Mouse (Mus musculus): ENCODE results near the gene Haus3.

The Haus3 gene

GRCm38 (mm10) chr5:34186961-34187391 is 17.6 kb upstream of the Haus3 start:
- DNase-seq (ENCODE audit: low spot score in 2 of 2) = peak in 1 of 2 experiments; percentile 24

DNA sequence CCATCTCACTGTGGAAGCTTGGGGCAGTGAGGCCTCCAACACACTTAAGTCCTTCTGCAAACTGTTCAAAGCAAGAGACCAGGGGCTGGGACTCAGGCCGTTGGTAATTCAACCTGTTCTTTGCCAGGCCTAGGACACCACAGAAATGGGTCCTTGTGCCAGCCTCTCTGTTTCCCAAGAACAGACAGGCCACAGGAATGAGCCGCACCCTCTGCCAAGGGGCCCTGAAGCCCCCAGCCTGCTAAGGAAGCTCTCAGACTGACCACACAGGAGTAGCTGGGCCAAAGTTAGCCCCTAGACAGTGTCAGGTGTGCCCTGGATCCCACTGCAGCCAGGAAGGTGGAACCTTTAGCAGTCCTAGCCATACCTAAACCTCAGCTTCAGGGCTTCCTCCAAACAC is 17.1 kb upstream of the Haus3 start:
- peak in 1 of 2 experiments; percentile 1 for DNase-seq (ENCODE audit: low spot score in 2 of 2)

- DNase-seq (ENCODE audit: low spot score in 2 of 2) = peak in 1 of 2 experiments; percentile 0
Measured at GRCm38 (mm10) chr5:34185791-34186190, 16.5 kb upstream of the Haus3 start.

DNA sequence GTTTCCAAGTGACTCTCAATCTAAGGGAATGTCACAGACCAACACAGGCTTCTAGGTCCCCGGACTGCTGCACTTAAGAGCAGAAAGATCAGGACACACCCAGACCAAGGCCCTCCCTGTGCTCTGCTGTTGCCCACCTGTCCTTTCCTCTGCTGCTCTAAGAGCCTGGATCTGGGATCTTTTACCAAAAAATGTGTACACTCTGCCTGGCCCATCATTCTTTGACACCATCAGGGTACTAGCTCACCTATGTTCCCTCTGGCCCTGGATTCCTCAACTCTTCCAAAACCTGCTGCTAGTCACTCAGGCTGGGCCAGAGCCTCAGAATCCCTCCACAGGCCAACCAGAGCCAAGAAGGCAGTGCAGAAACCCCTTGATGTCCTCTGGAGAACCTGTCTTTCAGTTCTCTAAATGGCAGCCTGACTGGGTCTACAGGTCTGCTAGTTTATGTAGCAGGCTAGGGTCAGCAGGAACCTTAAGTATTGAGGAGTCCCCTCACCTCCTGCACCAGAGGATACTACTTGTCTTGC is 15.8 kb upstream of the Haus3 start:
- DNase-seq (ENCODE audit: low spot score in 2 of 2) = peak in 1 of 2 experiments; percentile 0

- peak in 1 of 2 experiments; percentile 0 for DNase-seq (ENCODE audit: low spot score in 2 of 2)
Measured at GRCm38 (mm10) chr5:34183976-34184375, 14.6 kb upstream of the Haus3 start.

DNA sequence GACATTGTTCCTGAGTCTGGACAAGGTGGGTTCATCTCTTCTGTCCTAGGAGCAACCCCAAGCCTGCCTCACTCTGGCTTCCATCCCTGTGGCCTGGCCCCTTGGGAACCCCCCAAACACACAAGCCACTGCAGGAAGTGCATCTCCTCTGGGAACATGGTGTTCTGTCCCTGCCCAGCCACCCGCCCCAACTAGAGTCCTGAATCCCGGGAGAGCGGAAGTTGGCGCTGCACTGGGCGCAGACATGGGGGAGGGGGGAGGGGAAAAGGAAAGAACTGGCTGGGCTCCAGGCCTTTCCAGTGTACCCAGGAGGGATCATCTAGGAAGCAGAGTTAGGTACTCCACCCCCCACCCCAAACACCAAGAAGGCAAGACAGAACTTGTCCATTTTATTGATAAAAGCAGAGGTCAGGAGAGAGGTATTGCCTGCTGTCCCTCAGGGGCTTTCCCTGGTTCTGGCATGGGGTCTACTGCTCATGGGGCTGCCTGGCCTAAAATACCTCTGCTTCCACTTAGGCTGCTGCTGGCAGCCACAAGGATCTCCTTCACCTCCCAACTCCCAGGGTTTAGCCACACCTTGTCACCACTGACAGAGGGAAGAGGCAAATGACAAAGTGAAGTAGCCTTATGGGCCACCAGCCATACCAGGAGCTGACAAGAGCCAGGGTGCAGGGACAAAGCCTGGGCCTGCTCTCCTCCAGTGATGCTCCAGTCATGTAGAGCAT is 14.0 kb upstream of the Haus3 start:
- peak in 1 of 2 experiments; percentile 10 for DNase-seq (ENCODE audit: low spot score in 2 of 2)

DNA sequence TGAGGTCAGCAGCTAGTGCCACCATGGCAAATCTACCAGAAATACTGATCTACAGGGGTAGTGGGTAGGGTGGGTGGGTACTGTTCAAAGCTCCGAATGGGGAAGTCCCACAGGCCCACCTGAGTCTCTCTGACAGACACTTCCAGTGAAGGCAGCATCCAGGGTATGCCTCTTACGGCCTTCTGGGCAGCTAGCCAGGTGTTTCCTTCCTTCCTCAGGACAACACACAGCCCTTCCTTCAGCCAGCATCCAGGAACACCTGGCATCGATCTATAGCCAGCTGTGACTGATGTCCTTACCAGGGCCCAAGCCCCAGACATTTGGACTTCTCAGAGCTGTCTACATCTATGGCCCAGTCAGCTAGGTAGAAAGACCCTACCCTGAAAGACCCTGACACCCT is 13.2 kb upstream of the Haus3 start:
- DNase-seq (ENCODE audit: low spot score in 2 of 2) = peak in 1 of 2 experiments; percentile 0

- no peak for DNase-seq (ENCODE audit: low spot score in 2 of 2)
Measured at GRCm38 (mm10) chr5:34177821-34178220, 8.5 kb upstream of the Haus3 start.

DNA sequence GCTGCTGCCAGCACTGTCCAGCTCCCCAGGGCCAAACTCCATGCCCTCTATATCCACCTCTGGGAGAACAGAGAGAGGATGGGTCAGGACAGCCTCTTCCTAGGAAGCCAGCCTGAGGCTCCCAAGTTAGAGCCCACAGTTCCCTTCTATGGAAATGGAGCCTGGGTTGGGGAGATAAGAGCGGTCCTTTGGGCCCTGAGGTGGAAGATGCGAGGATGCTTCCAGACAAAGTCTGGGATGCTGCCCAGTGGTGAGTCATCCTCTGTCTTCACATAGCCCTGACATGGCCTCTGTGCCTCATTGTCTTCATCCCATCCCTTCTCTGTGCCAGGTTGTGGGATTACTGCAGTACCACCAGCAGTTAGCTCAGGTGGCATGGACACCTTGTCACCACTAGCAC is 7.8 kb upstream of the Haus3 start:
- DNase-seq (ENCODE audit: low spot score in 2 of 2) = no peak

DNA sequence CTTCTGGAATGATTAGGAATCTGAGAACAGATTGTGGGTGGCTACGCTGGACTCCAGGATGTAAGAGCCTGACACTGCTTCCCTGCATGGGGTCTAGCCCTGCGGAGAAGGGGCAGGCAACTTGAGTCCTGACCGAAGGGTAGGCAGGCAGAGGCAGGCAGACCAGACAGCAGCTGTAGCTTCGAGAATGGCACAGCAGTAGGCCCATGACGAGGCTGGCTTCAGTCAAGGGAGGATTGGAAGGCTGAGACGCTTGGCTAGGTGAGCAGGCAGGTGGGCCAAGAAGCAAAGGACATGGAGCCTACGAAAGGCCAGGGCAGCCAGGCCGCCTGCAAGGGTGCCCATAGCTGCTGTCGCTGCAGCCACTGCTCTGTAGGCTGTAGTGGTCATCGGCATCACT is 7.4 kb upstream of the Haus3 start:
- DNase-seq (ENCODE audit: low spot score in 2 of 2) = no peak

DNA sequence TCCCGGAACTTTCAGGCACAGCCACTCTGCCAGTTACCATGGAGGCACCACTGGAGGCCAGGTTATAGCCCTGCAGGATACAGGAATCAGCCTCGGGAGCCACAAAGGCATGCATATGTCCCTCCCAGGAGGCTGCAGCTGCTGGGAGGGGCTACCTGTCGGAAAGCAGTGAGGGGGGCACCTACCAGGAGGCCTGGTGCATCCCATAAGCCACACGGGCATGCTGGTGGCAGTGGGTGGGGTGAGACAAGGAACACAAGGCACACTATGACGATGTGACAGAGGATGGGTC is 6.0 kb upstream of the Haus3 start:
- no peak for DNase-seq (ENCODE audit: low spot score in 2 of 2)

DNA sequence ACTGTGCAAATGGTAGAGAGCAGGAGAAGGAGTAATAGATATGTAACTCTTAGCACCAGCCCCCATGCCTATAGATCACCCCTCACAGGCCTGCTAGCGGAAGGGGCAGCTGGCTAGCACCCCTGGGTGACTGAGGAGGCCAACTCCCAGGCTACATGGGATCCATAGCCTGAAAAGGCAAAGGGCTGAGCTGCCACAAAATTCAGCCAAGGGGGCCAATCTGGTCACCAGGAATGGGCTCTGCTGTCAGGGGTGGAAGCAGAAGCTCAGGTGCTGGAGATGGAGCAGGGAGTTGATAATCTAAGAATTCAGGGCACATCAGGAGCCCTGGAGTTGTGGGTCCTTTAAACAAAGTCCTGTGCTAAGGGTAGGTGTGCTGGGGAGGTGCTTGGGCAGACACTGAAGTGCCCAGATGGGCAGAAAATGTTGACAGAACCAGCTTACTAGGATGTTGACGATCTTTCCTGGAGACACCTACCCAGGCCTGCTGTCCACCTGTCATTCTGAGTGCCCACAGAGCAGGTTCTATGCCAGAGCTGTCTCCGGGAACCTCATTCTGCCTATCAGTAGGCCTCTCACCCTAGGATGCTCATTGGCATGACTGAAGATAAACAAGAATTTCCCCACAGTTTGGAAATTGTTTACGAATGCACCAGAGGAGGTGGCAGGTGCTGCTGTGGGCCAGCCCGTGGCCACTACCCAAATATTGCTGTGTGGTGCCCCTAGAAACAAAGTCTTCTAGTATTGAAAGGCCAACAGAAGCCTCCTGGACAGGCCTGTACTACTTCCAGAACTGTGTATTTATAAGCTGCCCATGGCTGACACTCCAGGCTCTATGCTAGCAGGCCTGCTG is 5.4 kb upstream of the Haus3 start:
- DNase-seq (ENCODE audit: low spot score in 2 of 2) = no peak

DNA sequence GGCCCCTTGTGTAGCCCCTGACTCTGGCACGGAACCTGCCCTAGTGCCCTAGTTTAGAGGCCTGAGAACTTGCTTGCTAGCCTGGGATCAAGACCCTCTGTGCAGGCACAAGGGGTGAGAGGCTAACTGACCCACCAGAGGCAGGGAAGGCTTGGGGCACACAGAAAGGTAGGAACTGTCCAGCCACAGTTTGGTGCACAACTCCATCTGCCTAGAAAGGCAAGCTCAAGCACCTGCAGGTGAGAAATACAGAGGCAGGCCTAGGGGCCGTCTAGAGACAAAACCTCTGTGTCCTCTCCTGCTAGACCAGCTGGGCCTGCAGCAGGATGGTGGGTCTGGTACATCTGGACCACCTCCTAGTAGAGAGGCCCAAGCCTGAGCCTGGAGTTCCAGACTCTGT is 4.7 kb upstream of the Haus3 start:
- DNase-seq (ENCODE audit: low spot score in 2 of 2) = no peak

DNA sequence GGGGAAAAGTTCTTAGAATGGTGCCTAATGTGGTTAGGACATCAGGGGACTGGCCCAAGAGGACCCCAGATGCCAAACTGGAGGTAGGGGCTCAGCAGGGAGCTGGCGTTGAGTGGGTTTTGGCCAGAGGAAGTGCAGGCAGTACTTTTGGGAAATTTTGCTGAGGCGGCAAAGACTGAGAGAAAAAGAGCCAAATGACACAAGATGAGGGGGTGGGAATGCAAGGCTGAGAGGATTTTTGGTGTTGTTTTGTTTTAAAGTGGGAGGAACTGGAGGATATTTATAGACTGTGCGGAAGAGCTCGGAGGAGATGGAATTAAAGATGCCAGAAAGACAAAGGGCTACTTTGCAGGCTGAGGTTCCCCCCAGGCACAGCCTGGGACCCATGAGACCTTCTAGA is 1.4 kb upstream of the Haus3 start:
- DNase-seq (ENCODE audit: low spot score in 2 of 2) = no peak

GRCm38 (mm10) chr5:34169954-34170353 is 627 bp upstream of the Haus3 start:
- no peak for DNase-seq (ENCODE audit: low spot score in 2 of 2)

GRCm38 (mm10) chr5:34167857-34168256 is 1.5 kb downstream of the Haus3 start:
- no peak for DNase-seq (ENCODE audit: low spot score in 2 of 2)

DNA sequence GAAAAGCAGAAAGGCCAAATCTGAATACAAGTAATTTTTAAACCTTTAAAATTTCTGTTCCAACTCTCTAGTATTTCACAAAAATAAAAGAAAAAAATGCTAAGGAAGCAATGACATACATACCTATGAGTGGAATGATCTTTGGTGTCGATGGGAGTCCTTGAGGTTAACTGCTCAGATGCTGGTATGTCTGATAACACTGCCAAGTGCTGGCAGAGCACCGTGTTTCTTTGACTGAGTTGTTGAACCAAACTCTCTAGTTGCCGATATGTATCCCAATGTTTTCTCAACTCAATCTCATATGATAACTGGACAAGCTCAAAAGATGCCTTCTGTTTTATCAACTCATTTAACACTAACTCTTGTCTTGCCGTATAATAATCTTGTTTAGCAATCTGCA is 3.5 kb downstream of the Haus3 start:
- no peak for DNase-seq (ENCODE audit: low spot score in 2 of 2)

- DNase-seq (ENCODE audit: low spot score in 2 of 2) = no peak
Measured at GRCm38 (mm10) chr5:34148476-34148875, 20.9 kb downstream of the Haus3 start.

- no peak for DNase-seq (ENCODE audit: low spot score in 2 of 2)
Measured at GRCm38 (mm10) chr5:34147554-34147953, 21.8 kb downstream of the Haus3 start.

DNA sequence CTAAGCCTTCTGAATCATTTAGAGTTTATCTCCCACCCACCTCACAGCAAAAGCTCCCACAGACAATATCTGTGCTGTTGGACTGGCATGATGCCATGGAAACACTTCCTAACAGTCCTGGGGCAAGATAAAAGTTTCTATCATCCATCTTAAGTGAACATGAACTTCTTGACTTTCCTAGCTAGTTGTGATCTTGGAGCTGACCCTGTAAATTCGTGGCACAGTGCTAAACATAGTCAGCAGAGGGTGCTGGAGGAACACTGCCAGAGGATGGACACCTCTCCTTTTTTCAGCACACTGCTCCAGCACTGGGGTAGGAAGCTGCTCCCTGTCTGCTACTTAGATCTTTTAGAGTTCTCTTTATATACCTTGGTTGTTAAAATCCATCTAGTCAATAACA is 29.6 kb downstream of the Haus3 start:
- DNase-seq (ENCODE audit: low spot score in 2 of 2) = no peak

GRCm38 (mm10) chr5:34132731-34133130 is 36.6 kb downstream of the Haus3 start:
- peak in 1 of 2 experiments; percentile 16 for DNase-seq (ENCODE audit: low spot score in 2 of 2)

DNA sequence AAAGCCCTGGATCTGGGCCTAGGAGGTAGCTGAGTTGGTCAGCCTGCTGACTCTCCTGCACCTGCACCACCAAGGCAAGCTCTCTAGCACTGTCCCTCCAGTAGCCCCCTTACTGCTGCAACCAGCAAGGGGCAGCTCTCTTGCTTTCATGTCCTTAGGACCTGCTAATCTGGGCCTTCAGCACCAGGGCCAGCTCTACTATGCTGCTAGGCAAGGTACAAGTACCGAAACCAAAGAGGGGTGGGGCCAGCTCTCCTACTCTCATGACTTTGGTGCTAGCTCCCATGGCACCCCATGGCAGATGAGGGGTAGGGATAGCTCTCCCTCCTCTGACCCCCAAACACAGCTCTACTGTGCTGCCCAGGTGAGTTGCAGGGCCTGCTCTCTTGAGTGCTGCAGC is 45.2 kb downstream of the Haus3 start:
- DNase-seq (ENCODE audit: low spot score in 2 of 2) = no peak
